Mouse (Mus musculus): Measurements from ENCODE around the gene Rnf19b. TPM values are rescaled to one million over a fixed set of nuclear protein-coding genes. Genes with fewer than 3 reads are reported as not detected.

Rnf19b gene
- polyA plus RNA-seq, 1 experiment from 2014 or later: 26.5 TPM

GRCm38 (mm10) chr4:129065688-129066236 is 7.7 kb downstream of the Rnf19b start:
- H3K27ac ChIP-seq (ENCODE audit: low read length): no peak overlapping the region
- H3K27me3 ChIP-seq (replicated peaks; ENCODE audit: control insufficient read depth, insufficient read depth, low read length): no peaks in the 10 kb centered on the region
- H3K36me3 ChIP-seq (ENCODE audit: control insufficient read depth, insufficient read depth): no peaks in the 10 kb centered on the region
- H3K9ac ChIP-seq (replicated peaks; ENCODE audit: low read depth, low read length): no peak overlapping the region
- H3K4me3 ChIP-seq (replicated peaks; ENCODE audit: low read length): no peak overlapping the region
- H3K4me2 ChIP-seq (ENCODE audit: low read length): no peak overlapping the region
- H3K4me1 ChIP-seq (replicated peaks; ENCODE audit: control insufficient read depth, insufficient read depth, low read length): peaks cover 1% of the 10 kb centered on the region; the same call in 1 of the 2 replicates
- H3K9me3 ChIP-seq (ENCODE audit: control insufficient read depth, low read length): no peaks in the 10 kb centered on the region
- no peak for ATAC-seq

DNA sequence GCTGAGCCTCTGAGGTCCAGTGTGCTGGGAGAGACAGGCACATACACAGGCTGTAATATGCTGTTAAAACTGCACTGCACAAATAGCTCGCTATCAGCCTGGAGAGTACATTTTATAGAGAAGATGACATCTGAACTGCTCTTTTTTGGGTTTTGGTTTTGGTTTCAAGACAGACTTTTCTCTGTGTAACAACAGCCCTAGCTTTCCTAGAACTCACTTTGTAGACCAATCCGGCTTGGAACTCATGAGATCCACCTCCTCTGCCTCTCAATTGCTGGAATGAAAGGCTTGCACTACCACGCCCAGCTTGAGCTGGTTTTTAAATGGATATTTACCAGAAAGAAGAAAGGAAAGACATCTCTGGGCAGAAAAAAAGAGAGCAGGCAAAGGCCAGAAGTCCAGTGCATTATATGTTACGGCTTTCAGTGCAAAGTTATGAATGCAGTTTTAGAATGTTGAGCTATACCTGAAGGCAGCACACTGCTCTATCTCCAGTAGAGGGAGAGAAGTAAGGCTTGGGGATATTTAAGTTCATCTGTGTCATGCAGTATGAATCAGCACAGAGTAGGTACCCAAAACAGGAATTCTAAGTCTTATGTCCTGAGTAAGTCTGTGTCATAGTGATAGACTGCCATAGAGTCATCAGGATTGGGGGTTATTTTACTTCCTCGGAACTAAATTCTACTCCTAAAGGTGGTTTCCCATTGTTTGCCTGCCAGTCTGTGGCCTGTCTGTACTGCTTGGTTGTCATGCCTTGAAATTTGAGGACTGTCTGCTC is 9.8 kb downstream of the Rnf19b start:
- no peak overlapping the region for H3K27ac ChIP-seq (ENCODE audit: low read length)
- 80% methylated on average over 5 of the region's 5 CpGs for WGBS
- H3K9ac ChIP-seq (replicated peaks; ENCODE audit: low read depth, low read length): no peak overlapping the region
- no peak overlapping the region for H3K4me3 ChIP-seq (replicated peaks; ENCODE audit: low read length)
- H3K4me2 ChIP-seq (ENCODE audit: low read length): no peak overlapping the region
- no peak for ATAC-seq
- H3K9me3 ChIP-seq (ENCODE audit: control insufficient read depth, low read length): no peaks in the 10 kb centered on the region
- H3K27me3 ChIP-seq (replicated peaks; ENCODE audit: control insufficient read depth, insufficient read depth, low read length): no peaks in the 10 kb centered on the region
- no peaks in the 10 kb centered on the region for H3K36me3 ChIP-seq (ENCODE audit: control insufficient read depth, insufficient read depth)
- no peaks in the 10 kb centered on the region for H3K4me1 ChIP-seq (replicated peaks; ENCODE audit: control insufficient read depth, insufficient read depth, low read length)

DNA sequence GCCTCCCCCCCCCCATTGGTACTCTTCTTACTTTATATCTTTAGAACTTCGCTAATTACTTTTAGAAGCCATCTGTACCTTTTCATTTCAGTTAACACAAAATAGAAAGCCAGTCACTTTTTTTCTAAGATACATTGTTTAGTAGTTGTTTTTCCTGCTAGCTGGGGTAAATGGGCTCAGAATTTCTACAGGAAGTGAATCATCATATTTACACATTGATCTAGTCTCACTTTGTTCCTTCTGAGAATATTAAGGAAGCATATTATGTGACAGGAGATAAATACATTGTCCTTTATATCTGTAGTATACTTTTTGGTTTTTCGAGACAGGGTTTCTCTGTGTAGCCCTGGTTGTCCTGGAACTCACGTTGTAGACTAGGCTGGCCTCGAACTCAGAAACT is 10.8 kb downstream of the Rnf19b start:
- Histone ChIP-seq H3K4me1 (replicated peaks; ENCODE audit: control insufficient read depth, insufficient read depth, low read length) (no peaks in the 10 kb centered on the region), H3K36me3 (ENCODE audit: control insufficient read depth, insufficient read depth) (0 out of 2 replicates have a peak, but pooled peaks cover 3% of the 10 kb centered on the region), H3K9ac (replicated peaks; ENCODE audit: low read depth, low read length) (no peak overlapping the region), H3K4me3 (replicated peaks; ENCODE audit: low read length) (no peak overlapping the region), H3K9me3 (ENCODE audit: control insufficient read depth, low read length) (no peaks in the 10 kb centered on the region), H3K4me2 (ENCODE audit: low read length) (no peak overlapping the region), H3K27me3 (replicated peaks; ENCODE audit: control insufficient read depth, insufficient read depth, low read length) (no peaks in the 10 kb centered on the region), H3K27ac (ENCODE audit: low read length) (no peak overlapping the region)
- ATAC-seq: no peak
- WGBS: 93% methylated on average over 4 of the region's 4 CpGs

DNA sequence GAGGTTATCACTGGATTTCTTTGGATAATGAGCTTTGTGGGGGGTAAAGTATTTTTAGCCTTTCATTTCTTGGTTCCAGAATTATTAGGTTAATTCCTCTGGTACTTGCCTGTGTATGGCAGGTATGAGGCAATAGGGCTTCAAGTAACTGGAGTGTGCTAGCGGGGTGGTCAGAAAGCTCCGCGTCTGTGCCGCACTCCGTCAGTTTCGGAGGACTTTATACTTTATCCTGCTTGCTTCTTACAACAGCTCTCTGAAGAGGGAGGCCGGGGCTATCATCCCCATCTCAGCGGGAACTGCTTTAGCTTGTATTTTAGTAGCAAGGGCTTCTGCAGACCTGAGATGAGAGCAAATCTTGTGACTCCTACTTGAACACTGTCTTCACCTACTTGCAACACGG is 21.1 kb downstream of the Rnf19b start:
- ATAC-seq: no peak
- Histone ChIP-seq H3K4me3 (replicated peaks; ENCODE audit: low read length) (no peak overlapping the region), H3K36me3 (ENCODE audit: control insufficient read depth, insufficient read depth) (peaks cover 46% of the 10 kb centered on the region)

DNA sequence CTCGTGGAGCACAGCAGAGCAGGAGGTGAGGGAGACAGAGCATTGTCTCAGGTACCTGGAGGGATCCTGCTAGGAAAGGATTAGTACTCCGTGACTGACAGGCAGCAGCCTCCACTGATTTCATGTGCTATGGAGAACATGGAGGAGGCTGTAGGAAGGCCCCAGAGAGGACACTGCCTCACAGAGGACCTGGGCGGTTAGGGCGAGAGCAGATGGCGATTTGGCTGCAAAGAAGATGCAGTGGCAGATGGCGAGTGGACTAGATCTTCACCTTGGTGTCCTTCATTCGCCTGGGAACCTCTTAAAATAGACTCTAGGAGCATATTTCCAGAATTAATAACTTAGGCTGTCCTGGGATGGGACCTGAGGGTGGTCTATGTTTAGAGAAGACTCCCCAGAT is 23.0 kb downstream of the Rnf19b start:
- Histone ChIP-seq H3K4me2 (ENCODE audit: low read length) (no peak overlapping the region), H3K36me3 (ENCODE audit: control insufficient read depth, insufficient read depth) (peaks cover 39% of the 10 kb centered on the region), H3K4me3 (replicated peaks; ENCODE audit: low read length) (no peak overlapping the region), H3K27ac (ENCODE audit: low read length) (no peak overlapping the region), H3K9ac (replicated peaks; ENCODE audit: low read depth, low read length) (no peak overlapping the region), H3K27me3 (replicated peaks; ENCODE audit: control insufficient read depth, insufficient read depth, low read length) (no peaks in the 10 kb centered on the region), H3K4me1 (replicated peaks; ENCODE audit: control insufficient read depth, insufficient read depth, low read length) (0 out of 2 replicates have a peak, but pooled peaks cover 2% of the 10 kb centered on the region), H3K9me3 (ENCODE audit: control insufficient read depth, low read length) (0 out of 2 replicates have a peak, but pooled peaks cover 3% of the 10 kb centered on the region)
- ATAC-seq: no peak
- WGBS: 82% methylated on average over 7 of the region's 7 CpGs

More for the DNA sequence above, 21.1 kb downstream of the Rnf19b start:
- Histone ChIP-seq H3K4me1 (replicated peaks; ENCODE audit: control insufficient read depth, insufficient read depth, low read length) (0 out of 2 replicates have a peak, but pooled peaks cover 2% of the 10 kb centered on the region), H3K9ac (replicated peaks; ENCODE audit: low read depth, low read length) (no peak overlapping the region), H3K27ac (ENCODE audit: low read length) (no peak overlapping the region), H3K9me3 (ENCODE audit: control insufficient read depth, low read length) (0 out of 2 replicates have a peak, but pooled peaks cover 3% of the 10 kb centered on the region), H3K27me3 (replicated peaks; ENCODE audit: control insufficient read depth, insufficient read depth, low read length) (no peaks in the 10 kb centered on the region), H3K4me2 (ENCODE audit: low read length) (no peak overlapping the region)
- 94% methylated on average over 9 of the region's 9 CpGs for WGBS

- Histone ChIP-seq H3K9ac (replicated peaks; ENCODE audit: low read depth, low read length) (no peak overlapping the region), H3K27ac (ENCODE audit: low read length) (no peak overlapping the region), H3K4me3 (replicated peaks; ENCODE audit: low read length) (no peak overlapping the region), H3K9me3 (ENCODE audit: control insufficient read depth, low read length) (0 out of 2 replicates have a peak, but pooled peaks cover 3% of the 10 kb centered on the region), H3K36me3 (ENCODE audit: control insufficient read depth, insufficient read depth) (peaks cover 39% of the 10 kb centered on the region), H3K4me2 (ENCODE audit: low read length) (no peak overlapping the region), H3K4me1 (replicated peaks; ENCODE audit: control insufficient read depth, insufficient read depth, low read length) (0 out of 2 replicates have a peak, but pooled peaks cover 2% of the 10 kb centered on the region), H3K27me3 (replicated peaks; ENCODE audit: control insufficient read depth, insufficient read depth, low read length) (no peaks in the 10 kb centered on the region)
- ATAC-seq: peak; percentile 23; the same call in 1 of the 2 replicates
- 64% methylated on average over 6 of the region's 6 CpGs for WGBS
Measured at GRCm38 (mm10) chr4:129081512-129081911, 23.4 kb downstream of the Rnf19b start.

DNA sequence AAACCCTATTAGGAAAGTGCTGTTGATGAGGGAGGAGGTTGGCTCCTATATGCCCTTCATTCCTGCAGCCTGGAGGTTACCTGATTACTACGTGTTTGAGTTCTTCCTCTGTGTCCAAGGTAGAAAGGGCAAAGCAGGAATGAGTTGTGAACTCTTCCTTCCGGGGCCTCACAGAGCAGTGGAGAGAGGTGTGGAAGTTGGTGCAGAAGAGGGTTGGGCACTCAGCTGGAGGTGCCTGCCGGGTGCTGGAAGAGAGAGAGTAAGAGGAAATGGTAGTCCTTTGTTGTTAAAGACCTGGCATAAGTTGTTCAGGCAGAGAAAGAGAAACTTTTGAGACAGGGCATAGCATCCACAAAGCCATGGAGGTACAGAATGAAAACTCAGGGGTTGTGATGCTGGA is 23.9 kb downstream of the Rnf19b start:
- Histone ChIP-seq H3K27me3 (replicated peaks; ENCODE audit: control insufficient read depth, insufficient read depth, low read length) (no peaks in the 10 kb centered on the region), H3K9ac (replicated peaks; ENCODE audit: low read depth, low read length) (no peak overlapping the region), H3K4me1 (replicated peaks; ENCODE audit: control insufficient read depth, insufficient read depth, low read length) (0 out of 2 replicates have a peak, but pooled peaks cover 2% of the 10 kb centered on the region), H3K4me2 (ENCODE audit: low read length) (no peak overlapping the region), H3K27ac (ENCODE audit: low read length) (no peak overlapping the region), H3K4me3 (replicated peaks; ENCODE audit: low read length) (no peak overlapping the region), H3K36me3 (ENCODE audit: control insufficient read depth, insufficient read depth) (peaks cover 36% of the 10 kb centered on the region), H3K9me3 (ENCODE audit: control insufficient read depth, low read length) (0 out of 2 replicates have a peak, but pooled peaks cover 3% of the 10 kb centered on the region)
- no peak for ATAC-seq
- 82% methylated on average over 3 of the region's 3 CpGs for WGBS

DNA sequence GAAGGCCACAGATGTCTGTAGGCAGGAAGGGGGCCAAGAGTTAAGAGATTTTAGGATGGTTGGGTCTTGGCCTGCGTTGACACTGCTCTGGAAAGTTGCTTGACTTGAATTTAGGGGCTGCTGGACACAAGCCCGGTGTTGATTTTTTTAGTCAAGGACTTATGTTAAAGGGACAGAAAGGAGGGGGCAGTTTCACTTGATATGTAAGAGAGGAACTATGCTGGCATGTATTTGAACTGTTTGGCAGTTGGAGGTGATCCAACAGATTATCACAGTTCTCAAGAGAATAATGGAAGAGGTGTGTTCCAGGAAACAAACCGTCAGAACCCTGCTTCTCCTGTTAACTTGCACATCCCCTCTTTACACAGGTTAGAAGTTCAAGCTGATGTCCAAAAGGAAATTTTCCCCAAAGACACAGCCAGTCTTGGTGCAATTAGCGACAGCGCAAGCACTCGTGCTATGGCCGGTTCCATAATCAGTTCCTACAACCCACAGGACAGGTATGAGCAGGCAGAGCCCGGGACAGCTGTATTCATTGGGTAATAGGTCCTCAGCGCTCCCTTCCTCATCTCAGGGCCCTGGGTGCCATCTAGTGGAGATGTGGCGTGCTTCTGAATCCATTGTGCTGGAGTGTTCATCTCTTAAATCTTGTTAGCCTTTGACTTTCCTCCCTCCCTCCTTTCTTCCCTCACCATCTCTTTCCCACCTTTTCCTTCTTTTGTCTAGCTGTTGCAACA is 24.5 kb downstream of the Rnf19b start:
- no peaks in the 10 kb centered on the region for H3K27me3 ChIP-seq (replicated peaks; ENCODE audit: control insufficient read depth, insufficient read depth, low read length)
- peaks cover 34% of the 10 kb centered on the region for H3K36me3 ChIP-seq (ENCODE audit: control insufficient read depth, insufficient read depth)
- H3K9me3 ChIP-seq (ENCODE audit: control insufficient read depth, low read length): 0 out of 2 replicates have a peak, but pooled peaks cover 3% of the 10 kb centered on the region
- no peak overlapping the region for H3K4me2 ChIP-seq (ENCODE audit: low read length)
- no peak overlapping the region for H3K27ac ChIP-seq (ENCODE audit: low read length)
- no peak overlapping the region for H3K9ac ChIP-seq (replicated peaks; ENCODE audit: low read depth, low read length)
- ATAC-seq: peak; percentile 69
- WGBS: 42% methylated on average over 10 of the region's 10 CpGs
- 0 out of 2 replicates have a peak, but pooled peaks cover 2% of the 10 kb centered on the region for H3K4me1 ChIP-seq (replicated peaks; ENCODE audit: control insufficient read depth, insufficient read depth, low read length)
- no peak overlapping the region for H3K4me3 ChIP-seq (replicated peaks; ENCODE audit: low read length)

DNA sequence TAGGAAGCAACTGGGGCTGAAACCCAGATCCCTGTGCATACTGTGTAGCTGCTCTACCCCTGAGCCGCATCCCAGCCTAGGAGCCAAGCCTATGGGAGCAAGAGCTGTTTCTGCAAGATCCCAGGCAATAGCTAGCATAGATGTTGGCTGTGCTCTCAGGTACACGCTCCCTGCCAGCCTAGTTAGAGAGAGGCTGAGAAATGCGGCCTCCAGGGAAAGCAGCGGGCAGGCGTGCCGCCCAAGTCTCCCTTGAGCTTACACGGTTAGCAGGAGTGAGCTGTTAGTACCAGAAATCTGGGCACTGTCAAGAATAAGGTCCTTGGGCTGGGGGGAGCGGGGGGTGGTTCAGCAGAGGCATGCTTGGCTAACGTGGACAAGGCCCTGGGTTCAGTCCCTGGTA is 26.8 kb downstream of the Rnf19b start:
- Histone ChIP-seq H3K4me1 (replicated peaks; ENCODE audit: control insufficient read depth, insufficient read depth, low read length) (0 out of 2 replicates have a peak, but pooled peaks cover 2% of the 10 kb centered on the region), H3K9ac (replicated peaks; ENCODE audit: low read depth, low read length) (no peak overlapping the region), H3K4me2 (ENCODE audit: low read length) (no peak overlapping the region), H3K4me3 (replicated peaks; ENCODE audit: low read length) (no peak overlapping the region), H3K36me3 (ENCODE audit: control insufficient read depth, insufficient read depth) (peaks cover 12% of the 10 kb centered on the region; the same call in 1 of the 2 replicates), H3K27ac (ENCODE audit: low read length) (no peak overlapping the region), H3K9me3 (ENCODE audit: control insufficient read depth, low read length) (no peaks in the 10 kb centered on the region), H3K27me3 (replicated peaks; ENCODE audit: control insufficient read depth, insufficient read depth, low read length) (no peaks in the 10 kb centered on the region)
- 95% methylated on average over 9 of the region's 9 CpGs for WGBS
- no peak for ATAC-seq
